8 mouse cellular contexts compared by ENCODE assay signal in genomic region chr7:62419493-62420360, GRCm38 (mm10). TPM values are rescaled to one million over a fixed set of nuclear protein-coding genes. Genes with fewer than 3 reads are reported as not detected.
A peak's percentile ranks its signal among the peaks of the same experiment; 100 is the strongest.
DNase-seq lines count a peak whose midpoint lies in the region; ATAC-seq and TF ChIP-seq lines count a peak whose summit lies in the region.

Gene Mkrn3, minus strand, starts transcription at chr7:62420139.

- no peaks in the 10 kb centered on the region for H3K4me1 ChIP-seq in cerebellum, adult 2 months (ENCODE audit: control insufficient read depth, insufficient read depth, low read length)
- H3K4me1 ChIP-seq in hindbrain, embryonic 10.5 days (replicated peaks), result 0 out of 2 replicates have a peak, but pooled peaks cover 2% of the 10 kb centered on the region
- no peaks in the 10 kb centered on the region; the same call in 1 of the 2 replicates for H3K4me1 ChIP-seq in lung, postnatal 0 days (ENCODE audit: insufficient read depth, low read depth, low read length)

- ATAC-seq in lung, postnatal 0 days, result peak; percentile 49

- H3K4me3 ChIP-seq in cerebellum, adult 2 months (replicated peaks; ENCODE audit: insufficient read depth, low read depth, low read length), result peak within 1 kb of the TSS; percentile 55
- peak within 1 kb of the TSS; percentile 68 for H3K4me3 ChIP-seq in hindbrain, embryonic 10.5 days
- H3K4me3 ChIP-seq in lung, postnatal 0 days (ENCODE audit: low read depth, low read length), result peak within 1 kb of the TSS; percentile 67

- H3K27me3 ChIP-seq in cerebellum, adult 2 months (ENCODE audit: control insufficient read depth, insufficient read depth, low read length), result no peaks in the 10 kb centered on the region; the same call in 1 of the 2 replicates
- no peaks in the 10 kb centered on the region for H3K27me3 ChIP-seq in hindbrain, embryonic 10.5 days (ENCODE audit: insufficient read depth, poor library complexity, severe bottlenecking)
- no peaks in the 10 kb centered on the region for H3K27me3 ChIP-seq in lung, postnatal 0 days (replicated peaks; ENCODE audit: insufficient read depth, low read length)

- WGBS in cerebellum, adult 2 months, result 28% methylated on average over 49 of the region's 49 CpGs
- WGBS in hindbrain, embryonic 10.5 days, result 24% methylated on average over 49 of the region's 49 CpGs
- 25% methylated on average over 49 of the region's 49 CpGs for WGBS in lung, postnatal 0 days

- TF ChIP-seq CTCF in cerebellum, adult 2 months (IDR thresholded peaks at IDR 0.05; ENCODE audit: borderline replicate concordance, insufficient read depth, low read depth, low read length), result no peak
- TF ChIP-seq CTCF in lung, postnatal 0 days (IDR thresholded peaks at IDR 0.05), result no peak

- peak within 1 kb of the TSS; percentile 54 for H3K9ac ChIP-seq in lung, postnatal 0 days (replicated peaks; ENCODE audit: low read depth)

- no peak for TF ChIP-seq EP300 in lung, postnatal 0 days (IDR thresholded peaks at IDR 0.05)

- peak; percentile 68; the same call in 1 of the 2 replicates for TF ChIP-seq POLR2A in cerebellum, adult 2 months (IDR thresholded peaks at IDR 0.05; ENCODE audit: borderline replicate concordance, insufficient read depth, low read length)

- H3K4me2 ChIP-seq in lung, postnatal 0 days (replicated peaks; ENCODE audit: low read depth, low read length), result peak within 1 kb of the TSS; percentile 69

- no peaks in the 10 kb centered on the region for H3K36me3 ChIP-seq in hindbrain, embryonic 10.5 days
- H3K36me3 ChIP-seq in lung, postnatal 0 days (ENCODE audit: insufficient read depth, low read length), result no peaks in the 10 kb centered on the region

- H3K9me3 ChIP-seq in hindbrain, embryonic 10.5 days, result peaks cover 20% of the 10 kb centered on the region
- no peaks in the 10 kb centered on the region; the same call in 1 of the 2 replicates for H3K9me3 ChIP-seq in lung, postnatal 0 days (ENCODE audit: low read length)

- DNase-seq in Muller cell, postnatal 12 days (ENCODE audit: inconsistent ontology term), result peak; percentile 70
- peak; percentile 69 for DNase-seq in cerebellum, adult 2 months
- DNase-seq in forelimb bud, embryonic 11.5 days (ENCODE audit: low read depth, low spot score), result peak; percentile 91
- peak; percentile 82 for DNase-seq in hindbrain, embryonic 10.5 days (ENCODE audit: low spot score)
- peak; percentile 14 for DNase-seq in layer of hippocampus, adult 9-11 months
- peak; percentile 81 for DNase-seq in lung, postnatal 0 days (ENCODE audit: low spot score)
- peak; percentile 61 for DNase-seq in ovary, postnatal 36 days (ENCODE audit: low spot score)
- DNase-seq in urinary bladder, postnatal 10 days (ENCODE audit: low spot score), result peak; percentile 31

- no peak within 1 kb of the TSS for H3K27ac ChIP-seq in cerebellum, adult 2 months (ENCODE audit: insufficient read depth, low read length)
- H3K27ac ChIP-seq in hindbrain, embryonic 10.5 days, result peak within 1 kb of the TSS; percentile 95
- H3K27ac ChIP-seq in lung, postnatal 0 days (ENCODE audit: low read length), result no peak within 1 kb of the TSS

RNA-seq across cellular contexts. Expression of gene Mkrn3, which starts in this region (rescaled TPM):
- 6.7 and 6.9 TPM in 2 replicates for polyA plus RNA-seq in cerebellum, adult 2 months (2012; rRNA removed)
- polyA plus RNA-seq in hindbrain, embryonic 10.5 days (2016; fragmentation: Nextera tagmentation; extraction: Ambion mirVana), result 15.4 and 15.5 TPM in 2 replicates
- polyA plus RNA-seq in lung, postnatal 0 days (2015; fragmentation: Nextera tagmentation; extraction: Ambion mirVana), result 2.2 and 2.8 TPM in 2 replicates

Comparison
In these comparisons a context has a peak if more than half of its experiments do, and no peak if none do; other contexts are left out.
1. DNase-seq: peak in every context shown above with its lines; median percentile 91 in forelimb bud, embryonic 11.5 days; 82 in hindbrain, embryonic 10.5 days; 81 in lung, postnatal 0 days; 70 in Muller cell, postnatal 12 days; 69 in cerebellum, adult 2 months; 61 in ovary, postnatal 36 days; 31 in urinary bladder, postnatal 10 days; 14 in layer of hippocampus, adult 9-11 months.